11 mouse cellular contexts compared by ENCODE assay signal in the genomic region with DNA sequence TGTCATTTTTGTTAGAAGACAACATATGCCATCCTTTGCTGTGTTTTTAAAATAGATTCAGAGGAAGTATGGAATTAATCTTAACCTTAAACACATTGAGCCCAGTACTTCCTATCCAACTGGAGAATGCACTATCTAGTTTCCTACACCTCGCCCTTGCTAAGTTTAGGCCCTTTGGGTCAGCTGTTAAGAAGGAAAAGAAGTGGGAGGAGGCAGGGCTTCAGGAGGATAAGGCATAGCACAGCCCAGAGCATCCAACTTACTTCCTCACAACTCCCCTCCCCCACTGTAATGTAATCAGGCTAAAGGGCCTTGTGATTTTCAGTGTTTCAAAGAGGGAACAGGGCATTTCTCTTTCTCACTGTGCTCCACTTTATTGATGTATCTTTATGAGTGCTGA.
DNase-seq lines count a peak whose midpoint lies in the region; ATAC-seq and TF ChIP-seq lines count a peak whose summit lies in the region.
"Had no signal": no experiment of that assay in that cellular context is flagged by ENCODE, and none has a peak within 500 bp of the region (broad histone marks: within the 10 kb centered on the region; RNA-seq: fewer than 3 reads in every experiment).

No protein-coding gene starts in this region.

- H3K36me3 ChIP-seq in lung, embryonic 15.5 days = no peaks in the 10 kb centered on the region
- H3K36me3 ChIP-seq in liver, embryonic 15.5 days (replicated peaks) = no peaks in the 10 kb centered on the region
- H3K36me3 ChIP-seq: hindbrain, embryonic 15.5 days; midbrain, embryonic 15.5 days had no signal

- 32% methylated on average over 1 of the region's 1 CpGs for WGBS in lung, embryonic 15.5 days
- WGBS in liver, embryonic 15.5 days (ENCODE audit: insufficient replicate concordance) = 19% methylated on average over 1 of the region's 1 CpGs
- WGBS in cerebellum, adult 2 months = 87% methylated on average over 1 of the region's 1 CpGs

- no peak overlapping the region for H3K27ac ChIP-seq in lung, embryonic 15.5 days
- no peak overlapping the region for H3K27ac ChIP-seq in liver, embryonic 15.5 days (replicated peaks)
- no peak overlapping the region for H3K27ac ChIP-seq in cerebellum, adult 2 months (ENCODE audit: insufficient read depth, low read length)
- H3K27ac ChIP-seq: hindbrain, embryonic 15.5 days; left cerebral cortex, adult 2 months; midbrain, embryonic 15.5 days had no signal

- H3K4me2 ChIP-seq in lung, embryonic 15.5 days = no peak overlapping the region
- H3K4me2 ChIP-seq in liver, embryonic 15.5 days = no peak overlapping the region
- H3K4me2 ChIP-seq: hindbrain, embryonic 15.5 days; midbrain, embryonic 15.5 days had no signal

- DNase-seq in lung, postnatal 14 days = no peak
- DNase-seq in cerebellum, adult 2 months = no peak
- DNase-seq in layer of hippocampus, postnatal 14 days (ENCODE audit: low spot score in 2 of 2) = no peak
- DNase-seq in spleen, postnatal 10 days (ENCODE audit: low spot score in 2 of 2) = no peak

- no peaks in the 10 kb centered on the region for H3K9me3 ChIP-seq in lung, embryonic 15.5 days
- no peaks in the 10 kb centered on the region for H3K9me3 ChIP-seq in liver, embryonic 15.5 days (replicated peaks)
- H3K9me3 ChIP-seq: hindbrain, embryonic 15.5 days; midbrain, embryonic 15.5 days had no signal

- no peaks in the 10 kb centered on the region for H3K27me3 ChIP-seq in lung, embryonic 15.5 days
- H3K27me3 ChIP-seq in liver, embryonic 15.5 days = no peaks in the 10 kb centered on the region
- H3K27me3 ChIP-seq in cerebellum, adult 2 months (ENCODE audit: control insufficient read depth, insufficient read depth, low read length) = no peaks in the 10 kb centered on the region
- H3K27me3 ChIP-seq: hindbrain, embryonic 15.5 days; midbrain, embryonic 15.5 days; Patski had no signal

- peak; percentile 74; the same call in 1 of the 2 replicates for ATAC-seq in lung, embryonic 15.5 days (ENCODE audit: borderline replicate concordance, extremely low read depth, low FRiP score, low TSS enrichment)
- 0 out of 2 replicates have a peak, but pooled peaks have one; percentile 11 for ATAC-seq in granulocyte monocyte progenitor cell, adult 5-6 weeks (replicated peaks; ENCODE audit: poor library complexity, severe bottlenecking)
- peak; percentile 50; the same call in 1 of the 2 replicates for ATAC-seq in liver, embryonic 15.5 days (ENCODE audit: insufficient read depth)
- ATAC-seq: midbrain, embryonic 15.5 days; Patski had no signal

- no peak overlapping the region for H3K4me3 ChIP-seq in lung, embryonic 15.5 days
- no peak overlapping the region for H3K4me3 ChIP-seq in liver, embryonic 15.5 days (replicated peaks)
- H3K4me3 ChIP-seq in cerebellum, adult 2 months (replicated peaks; ENCODE audit: insufficient read depth, low read depth, low read length) = no peak overlapping the region
- H3K4me3 ChIP-seq: hindbrain, embryonic 15.5 days; left cerebral cortex, adult 2 months; midbrain, embryonic 15.5 days had no signal

- H3K9ac ChIP-seq in lung, embryonic 15.5 days = no peak overlapping the region
- no peak overlapping the region for H3K9ac ChIP-seq in liver, embryonic 15.5 days
- H3K9ac ChIP-seq: hindbrain, embryonic 15.5 days; midbrain, embryonic 15.5 days had no signal

- TF ChIP-seq POLR2A in cerebellum, adult 2 months (IDR thresholded peaks at IDR 0.05; ENCODE audit: borderline replicate concordance, insufficient read depth, low read length) = no peak

- no peaks in the 10 kb centered on the region for H3K4me1 ChIP-seq in lung, embryonic 15.5 days
- no peaks in the 10 kb centered on the region for H3K4me1 ChIP-seq in liver, embryonic 15.5 days (replicated peaks)
- no peaks in the 10 kb centered on the region for H3K4me1 ChIP-seq in cerebellum, adult 2 months (ENCODE audit: control insufficient read depth, insufficient read depth, low read length)
- H3K4me1 ChIP-seq: hindbrain, embryonic 15.5 days; midbrain, embryonic 15.5 days had no signal

- no peak for TF ChIP-seq CTCF in cerebellum, adult 2 months (IDR thresholded peaks at IDR 0.05; ENCODE audit: borderline replicate concordance, insufficient read depth, low read depth, low read length)

Comparison
In these comparisons a context has a peak if more than half of its experiments do, and no peak if none do; other contexts are left out.
1. ATAC-seq: peak in every context shown above with its lines; median percentile 74 in lung, embryonic 15.5 days; 50 in liver, embryonic 15.5 days; 11 in granulocyte monocyte progenitor cell, adult 5-6 weeks.